Mouse (Mus musculus) monocyte, adult 5-6 weeks (primary cell): ENCODE measurements around the gene Fancc. TPM values are rescaled to one million over a fixed set of nuclear protein-coding genes. Genes with fewer than 3 reads are reported as not detected.

ENCODE experiments used
- ATAC-seq: fragments of 153-309, 156-312 bp; replicated peaks from 2 replicates; pipeline ENCODE4 v1.8.0; 2017; ENCODE audit warnings: mild to moderate bottlenecking; ENCODE audit not compliant: low TSS enrichment, insufficient number of reproducible peaks, severe bottlenecking, poor library complexity, low FRiP score
- total RNA-seq: library from RNA; stranded (forward); fragments of 200-1000, 200-491, 200-594 nt; gene quantifications from 3 replicates; pipeline ENCODE4 v1.2.3, GENCODE M21; 2017

The Fancc gene
- 5.2 to 18.8 TPM (median 5.9 TPM) in 3 replicates for total RNA-seq

GRCm38 (mm10) chr13:63496646-63497582, at the start of gene Fancc:
Gene Fancc (minus strand): TSS chr13:63497278.
- ATAC-seq: no peak

- no peak for ATAC-seq
These were observed 48.2 kb upstream of the Fancc start for GRCm38 (mm10) chr13:63545291-63545690.

DNA sequence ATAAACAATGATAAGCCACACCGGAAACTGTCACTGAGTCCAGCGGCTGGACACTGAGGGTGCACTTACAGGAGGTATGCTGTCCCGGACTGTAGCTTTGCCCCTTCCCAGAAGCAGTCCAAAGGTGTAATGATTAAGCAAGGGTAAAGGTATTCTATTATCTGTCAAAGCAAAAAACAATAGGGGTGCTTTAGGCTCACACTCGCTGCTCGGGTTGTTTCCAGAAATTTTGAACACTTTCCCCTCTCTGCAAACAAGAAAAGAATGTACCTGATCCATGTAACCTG, 47.8 kb upstream of the Fancc start:
- ATAC-seq: no peak

- ATAC-seq: no peak
These were observed 47.3 kb upstream of the Fancc start for GRCm38 (mm10) chr13:63544119-63544966.

DNA sequence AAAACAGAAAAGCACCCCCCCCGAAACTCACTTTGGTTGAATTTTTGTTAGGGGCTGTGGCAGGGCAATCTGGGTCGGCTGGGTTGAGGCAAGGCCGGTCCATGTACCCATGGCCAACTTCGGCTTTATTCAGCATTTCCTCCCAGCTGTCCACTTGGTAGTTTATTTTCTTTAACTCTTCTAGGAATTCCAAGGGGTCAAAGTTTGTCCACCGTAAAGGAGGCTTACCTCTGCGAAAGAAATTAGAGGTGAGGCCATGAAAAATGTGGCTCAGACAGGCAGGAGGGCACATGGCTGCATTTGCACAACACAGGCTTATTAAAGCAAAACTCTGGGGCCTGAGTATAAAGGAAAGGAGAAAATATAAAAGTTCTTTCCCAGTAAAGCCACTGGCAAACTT, 46.4 kb upstream of the Fancc start:
- no peak for ATAC-seq

GRCm38 (mm10) chr13:63542796-63543384, 45.8 kb upstream of the Fancc start:
- ATAC-seq: no peak

DNA sequence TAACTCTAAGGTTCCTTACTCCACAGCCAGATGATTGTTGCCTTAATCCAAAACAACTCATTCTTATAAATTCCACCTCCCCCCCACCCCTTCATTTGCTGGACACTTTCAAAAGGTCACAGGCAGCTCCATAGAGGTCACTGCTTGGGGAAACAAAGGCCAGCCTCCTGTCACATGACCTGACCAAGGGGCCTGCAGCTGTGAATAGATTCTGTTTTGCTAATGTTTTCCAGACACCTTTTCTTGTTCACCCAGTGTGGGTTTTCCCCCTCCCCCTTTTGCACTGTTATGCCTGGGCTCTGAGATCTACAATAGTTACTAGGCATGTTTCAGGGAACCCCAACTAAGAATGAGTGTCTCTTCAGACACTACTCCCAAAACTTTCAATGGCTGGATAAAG, 44.4 kb upstream of the Fancc start:
- no peak for ATAC-seq

- no peak for ATAC-seq
These were observed 43.5 kb upstream of the Fancc start for GRCm38 (mm10) chr13:63540584-63540983.

- no peak for ATAC-seq
These were observed 37.9 kb upstream of the Fancc start for GRCm38 (mm10) chr13:63534981-63535380.

- no peak for ATAC-seq
These were observed 33.8 kb upstream of the Fancc start for GRCm38 (mm10) chr13:63530857-63531256.

- no peak for ATAC-seq
These were observed 33.3 kb upstream of the Fancc start for GRCm38 (mm10) chr13:63530371-63530764.

DNA sequence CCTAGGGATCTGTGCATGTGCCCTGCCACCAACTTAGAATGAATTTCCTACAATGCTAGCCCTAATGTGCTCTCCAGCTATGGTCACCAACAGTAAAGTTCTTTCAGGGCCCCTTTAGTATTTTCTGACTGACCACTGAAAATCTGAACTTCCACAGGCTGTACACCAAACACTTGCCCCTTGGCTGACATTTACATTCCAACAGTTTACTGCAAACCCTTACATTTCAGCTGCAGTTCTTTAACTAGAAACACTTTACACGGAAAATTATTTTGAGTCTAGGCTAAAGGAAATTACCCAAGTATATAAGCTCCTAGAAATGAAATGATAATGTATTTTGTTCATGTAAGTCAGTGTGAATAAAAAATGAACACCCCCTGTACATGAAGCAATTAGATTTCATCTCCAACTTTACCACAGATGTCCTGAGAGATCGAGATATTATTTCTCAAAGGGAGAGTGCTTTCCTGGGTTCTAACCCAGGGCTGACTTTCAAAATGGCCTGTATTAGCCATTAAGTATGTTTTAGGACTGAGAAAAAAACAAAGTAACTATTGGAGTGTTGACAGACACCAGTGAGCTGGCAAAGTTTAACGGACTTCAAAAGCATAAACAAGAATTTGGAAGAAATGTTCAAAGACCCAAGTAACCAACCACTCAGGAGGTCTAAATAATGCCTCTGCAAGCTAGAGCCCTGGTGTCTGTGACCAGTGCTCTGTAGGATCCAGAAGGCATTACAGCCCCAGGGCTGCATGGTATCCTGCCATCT, 32.7 kb upstream of the Fancc start:
- ATAC-seq: no peak

DNA sequence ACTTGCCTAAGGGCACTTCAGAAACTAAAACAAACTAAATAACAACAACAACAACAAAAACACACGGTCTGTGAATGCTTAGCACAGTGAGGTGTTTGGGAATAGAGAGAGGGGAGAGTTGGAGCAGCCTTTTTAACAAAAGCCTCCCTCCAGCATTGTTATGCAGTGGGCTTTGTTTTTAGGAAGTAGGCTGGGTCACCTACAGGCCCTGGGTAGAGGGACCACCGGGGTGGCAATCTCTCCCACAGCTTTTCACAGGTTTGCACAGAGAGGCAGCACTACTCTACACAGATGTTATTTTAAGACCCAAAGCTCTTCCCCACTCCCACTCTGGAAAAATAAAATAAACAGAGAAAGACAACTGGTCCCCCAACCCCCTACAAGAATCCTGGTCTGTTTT, 31.8 kb upstream of the Fancc start:
- ATAC-seq: no peak

GRCm38 (mm10) chr13:63528164-63528675, 31.1 kb upstream of the Fancc start:
- ATAC-seq: peak; percentile 17; the same call in 1 of the 2 replicates

- ATAC-seq: no peak
These were observed 28.6 kb upstream of the Fancc start for GRCm38 (mm10) chr13:63525571-63526197.

DNA sequence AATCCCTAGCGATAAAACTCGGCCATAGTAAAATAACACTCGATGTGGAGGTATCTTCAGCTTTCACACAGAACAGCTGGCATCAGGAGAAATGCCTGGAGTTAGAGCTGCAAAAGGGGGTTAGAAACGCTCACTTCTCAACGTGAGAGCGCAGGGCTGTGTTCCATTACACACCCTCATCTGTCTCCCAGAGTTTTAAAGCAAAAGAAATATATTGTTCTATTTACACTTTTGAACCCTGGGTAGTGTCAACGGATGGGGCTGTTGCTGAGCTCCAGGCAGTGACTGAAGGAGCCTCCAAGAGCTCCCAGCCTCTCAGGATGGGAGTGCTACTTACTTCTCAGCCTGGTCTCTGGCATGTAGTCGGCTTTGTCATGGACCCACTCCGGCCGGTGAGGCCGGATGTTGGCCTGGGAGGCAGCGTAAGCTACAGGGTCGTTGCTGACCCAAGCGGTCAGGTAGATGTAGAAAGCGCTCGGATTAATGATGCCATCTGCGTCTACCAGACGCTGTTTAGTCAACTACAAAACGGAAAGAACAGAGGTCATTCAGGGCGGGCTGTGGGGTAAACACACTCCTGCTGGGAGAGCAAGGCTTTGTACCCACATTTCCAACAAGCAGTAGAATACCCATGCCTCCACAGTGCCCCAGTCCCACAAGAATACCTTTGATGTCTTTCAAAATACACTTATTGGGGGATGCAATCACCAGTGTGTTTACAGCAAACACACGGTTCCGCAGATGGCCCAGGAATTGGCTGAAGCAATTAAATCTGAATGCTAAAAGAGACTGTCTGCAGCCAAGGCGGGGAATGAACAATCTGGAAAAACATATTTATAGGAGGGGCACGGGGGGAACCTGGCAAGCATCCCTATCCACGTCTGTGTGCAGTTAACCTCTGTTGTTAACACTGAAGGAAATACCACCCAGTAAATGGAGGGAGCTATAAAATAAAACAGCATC, 27.8 kb upstream of the Fancc start:
- no peak for ATAC-seq

DNA sequence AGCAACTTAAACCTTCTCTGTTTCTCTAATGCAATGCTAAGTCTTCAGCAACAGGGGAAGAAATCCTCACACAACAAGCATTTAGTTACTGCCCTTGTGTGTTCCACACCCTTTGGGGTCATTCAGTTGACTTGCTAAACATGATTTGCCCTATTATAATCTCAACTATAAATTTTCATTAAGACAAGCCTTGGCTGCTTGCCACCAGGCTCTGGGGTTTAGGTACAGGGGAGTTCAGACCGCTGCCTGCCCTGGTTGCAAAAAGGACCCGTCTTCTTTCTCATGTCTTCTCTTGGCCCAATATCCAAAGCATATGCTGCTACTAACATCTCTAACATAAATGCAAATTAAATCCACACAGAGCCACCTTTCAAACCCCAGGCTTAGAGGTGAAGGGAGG, 27.0 kb upstream of the Fancc start:
- no peak for ATAC-seq
